Mouse (Mus musculus) liver, postnatal 0 days (tissue): ENCODE data around the gene AY761185. TPM values are rescaled to one million over a fixed set of nuclear protein-coding genes. Genes with fewer than 3 reads are reported as not detected.
"Not testable (repeated sequence)": the region's sequence is repeated elsewhere in the genome, so short reads cannot be mapped to it uniquely, and the experiment has no call there.

Experiments
- ATAC-seq: fragments of 200-750 bp; cut with Nextera tagmentation; 2 replicates; pipeline ENCODE4 v1.8.0; 2017; ENCODE audit warnings: mild to moderate bottlenecking, moderate library complexity
- DNase-seq: peaks from one replicate; pipeline ENCODE4 v3.0.0-alpha.2; 2016
- H3K27ac ChIP-seq: fragments of 300-500 bp; sonication (generic); 2 replicates; pipeline ENCODE4 v1.5.1; 2014; ENCODE audit warnings: antibody characterized with exemption, moderate library complexity, mild to moderate bottlenecking, low read depth
- H3K27me3 ChIP-seq: fragments of 300-500 bp; sonication (generic); 2 replicates; pipeline ENCODE4 v1.6.1; 2014; ENCODE audit warnings: low read length, control low read depth, mixed read lengths; ENCODE audit not compliant: insufficient read depth
- H3K36me3 ChIP-seq: fragments of 300-500 bp; sonication (generic); replicated peaks from 2 replicates; pipeline ENCODE4 v1.6.1; 2014; ENCODE audit warnings: mild to moderate bottlenecking, control low read depth, low read length, moderate library complexity, mixed read lengths; ENCODE audit not compliant: insufficient read depth
- H3K4me1 ChIP-seq: fragments of 300-500 bp; sonication (generic); 2 replicates; pipeline ENCODE4 v1.6.1; 2014; ENCODE audit warnings: antibody characterized with exemption, mild to moderate bottlenecking, control low read depth; ENCODE audit not compliant: insufficient read depth
- H3K4me2 ChIP-seq: fragments of 300-500 bp; sonication (generic); 2 replicates; pipeline ENCODE4 v1.6.1; 2014; ENCODE audit warnings: low read depth, mild to moderate bottlenecking, low read length, moderate library complexity, mixed read lengths
- H3K4me3 ChIP-seq: fragments of 300-500 bp; sonication (generic); 2 replicates; pipeline ENCODE4 v1.5.1; 2014; ENCODE audit warnings: low read depth, low read length
- H3K9ac ChIP-seq: fragments of 300-500 bp; sonication (generic); replicated peaks from 2 replicates; pipeline ENCODE4 v1.6.1; 2014; ENCODE audit warnings: mild to moderate bottlenecking, moderate library complexity
- H3K9me3 ChIP-seq: fragments of 300-500 bp; sonication (generic); 2 replicates; pipeline ENCODE4 v1.6.1; 2016; ENCODE audit warnings: mild to moderate bottlenecking, control low read depth, low read length, mixed read lengths
- CTCF ChIP-seq: sonication (generic); IDR thresholded peaks from 2 replicates; pipeline ENCODE4 v1.5.1; 2016; ENCODE audit warnings: antibody characterized with exemption, low read depth
- EP300 ChIP-seq: IDR thresholded peaks from 2 replicates; pipeline ENCODE4 v1.6.1; 2016; ENCODE audit warnings: antibody characterized with exemption, low read depth, mild to moderate bottlenecking
- WGBS: fragments of 180-500 bp; shearing (Covaris S2); extraction: QIAGEN DNeasy Blood & Tissue Kit; methylation state at CpG from one replicate; pipeline ENCODE4 v1.1.7; 2014; ENCODE audit not compliant: insufficient replicate concordance; 5-methylcytosine and 5-hydroxymethylcytosine counted together
- polyA plus RNA-seq: library from polyadenylated mRNA; unstranded; fragments of >200 nt; fragmentation: Nextera tagmentation; extraction: Ambion mirVana; gene quantifications from 2 replicates; pipeline ENCODE4 v1.2.1, GENCODE M21; 2015

AY761185 gene
- not detected in 2 replicates for polyA plus RNA-seq

DNA sequence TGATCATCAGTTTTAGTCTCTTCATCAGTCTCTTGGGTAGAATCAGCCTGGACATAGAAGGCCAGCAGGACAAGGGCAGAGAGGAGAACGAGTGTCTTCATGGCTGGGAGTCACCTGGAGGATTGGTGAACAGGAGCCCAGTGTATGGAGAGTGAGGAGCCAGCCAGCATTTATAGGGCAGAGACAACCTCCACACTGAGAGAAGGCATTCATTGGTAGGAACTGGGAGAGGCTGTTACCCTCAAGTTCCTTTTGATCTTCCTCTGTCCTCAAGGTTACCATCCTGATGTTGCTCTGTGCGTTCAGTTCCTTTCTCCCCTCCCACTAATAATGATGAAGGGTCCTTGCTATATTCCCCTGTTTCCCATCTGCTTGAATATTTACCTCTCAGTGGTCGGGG lies at the start of gene AY761185:
Gene AY761185 (minus strand): TSS at position 101 of the 400 bp plus-strand sequence.
- Histone ChIP-seq H3K9me3 (peaks cover 3% of the 10 kb centered on the region; the same call in 1 of the 2 replicates), H3K4me1 (no peaks in the 10 kb centered on the region), H3K4me2 (no peak within 1 kb of the TSS), H3K4me3 (no peak within 1 kb of the TSS), H3K9ac (no peak within 1 kb of the TSS), H3K27ac (no peak within 1 kb of the TSS), H3K27me3 (no peaks in the 10 kb centered on the region), H3K36me3 (no peaks in the 10 kb centered on the region)
- DNase-seq (no peak), ATAC-seq (no peak)
- WGBS, result 57% methylated on average over 3 of the region's 3 CpGs
- TF ChIP-seq EP300 (no peak), CTCF (no peak)

DNA sequence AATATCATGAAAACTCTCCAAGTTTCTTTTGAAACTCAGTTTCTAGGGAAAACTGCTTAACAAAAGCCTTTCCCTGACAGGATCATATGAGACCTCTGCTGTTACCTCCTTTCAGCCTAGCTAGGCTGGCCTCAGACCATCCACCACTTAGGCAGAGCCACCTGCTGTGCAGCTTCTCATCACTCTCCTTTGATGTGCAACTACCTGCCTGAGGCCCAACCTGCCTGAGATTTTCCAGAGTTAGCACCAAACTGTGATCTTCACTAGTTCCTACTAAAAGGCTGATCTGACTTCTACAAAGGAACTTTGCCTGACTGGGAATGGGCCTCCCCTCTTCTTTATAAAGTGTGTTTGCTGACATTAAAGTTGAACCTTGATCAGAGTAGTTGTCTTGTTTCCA lies 49.5 kb upstream of the AY761185 start:
- H3K4me2 ChIP-seq, H3K9me3 ChIP-seq, H3K9ac ChIP-seq, ATAC-seq, H3K27me3 ChIP-seq, H3K27ac ChIP-seq, DNase-seq, H3K4me1 ChIP-seq, H3K4me3 ChIP-seq, H3K36me3 ChIP-seq: not testable (repeated sequence)

DNA sequence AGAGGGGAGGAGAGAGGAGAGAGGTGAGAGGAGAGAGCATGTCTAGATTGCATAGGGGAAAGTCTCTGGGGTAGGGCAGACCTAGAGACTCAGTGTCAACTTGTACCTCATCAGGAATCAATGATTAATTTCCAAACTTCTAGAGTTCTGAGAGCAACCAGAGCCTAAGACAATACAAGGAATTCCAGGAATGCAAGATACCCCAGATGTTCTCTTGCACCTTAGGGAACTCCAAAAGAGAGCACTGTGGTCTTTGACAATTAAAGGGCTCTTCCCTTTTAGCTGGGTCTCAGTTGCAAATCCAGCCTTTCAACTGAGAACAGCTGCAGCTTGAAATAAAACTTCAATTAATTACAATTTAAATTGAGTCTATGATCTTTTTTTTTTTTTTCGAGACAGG lies 35.3 kb upstream of the AY761185 start:
- H3K9me3 ChIP-seq, result no peaks in the 10 kb centered on the region
- no peaks in the 10 kb centered on the region for H3K27me3 ChIP-seq
- H3K4me1 ChIP-seq, result no peaks in the 10 kb centered on the region
- TF ChIP-seq CTCF (no peak), EP300 (no peak)
- no peak overlapping the region for H3K27ac ChIP-seq
- ATAC-seq (no peak), DNase-seq (no peak)
- 44% methylated on average over 1 of the region's 1 CpGs for WGBS
- no peak overlapping the region for H3K9ac ChIP-seq
- H3K36me3 ChIP-seq, result no peaks in the 10 kb centered on the region
- H3K4me2 ChIP-seq, result no peak overlapping the region
- H3K4me3 ChIP-seq, result no peak overlapping the region

DNA sequence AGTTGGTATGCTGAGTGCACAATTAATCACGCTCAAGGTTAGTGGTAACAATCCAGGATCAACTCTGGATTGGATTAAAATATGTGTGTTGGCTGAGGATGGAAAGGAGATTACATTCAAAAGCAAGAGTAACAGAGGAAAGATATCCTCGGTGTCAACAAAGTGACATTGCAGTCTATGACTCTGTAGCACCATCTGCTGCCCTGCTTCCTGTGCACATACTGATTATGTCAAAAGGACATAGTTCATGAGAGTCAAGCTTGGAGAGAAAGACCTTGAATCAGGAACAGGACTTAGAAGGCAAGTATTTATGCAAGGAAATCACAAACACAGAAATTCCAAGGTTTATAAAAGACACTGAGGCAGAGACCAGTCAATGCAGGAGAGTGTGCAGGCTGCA lies 20.0 kb upstream of the AY761185 start:
- no peaks in the 10 kb centered on the region for H3K27me3 ChIP-seq
- no peaks in the 10 kb centered on the region for H3K36me3 ChIP-seq
- H3K27ac ChIP-seq, result no peak overlapping the region
- ATAC-seq (no peak), DNase-seq (no peak)
- TF ChIP-seq CTCF (no peak), EP300 (no peak)
- WGBS, result 65% methylated on average over 2 of the region's 2 CpGs
- H3K9me3 ChIP-seq, result no peaks in the 10 kb centered on the region
- no peak overlapping the region for H3K4me3 ChIP-seq
- no peak overlapping the region for H3K4me2 ChIP-seq
- H3K4me1 ChIP-seq, result no peaks in the 10 kb centered on the region
- H3K9ac ChIP-seq, result no peak overlapping the region

DNA sequence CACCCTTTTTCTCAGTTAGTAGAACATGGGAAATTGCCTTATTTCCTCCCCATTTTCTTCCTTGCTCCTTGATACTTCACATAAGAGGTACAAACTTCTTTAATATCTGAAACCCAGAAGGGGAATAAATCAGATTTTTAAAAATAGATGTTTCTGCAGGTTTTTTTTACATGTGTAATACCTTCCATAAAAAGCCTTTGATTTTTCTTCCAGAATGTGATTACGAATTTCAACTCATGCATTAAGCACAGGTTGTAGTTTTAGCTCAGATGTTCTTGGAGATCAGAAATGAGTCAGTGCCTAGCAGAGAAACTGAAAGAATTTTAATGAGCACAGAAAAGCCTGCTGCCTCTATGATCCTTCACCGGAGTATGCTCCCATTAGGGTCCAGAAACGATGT lies 22.5 kb downstream of the AY761185 start, which contains the start of gene Gm6040:
Gene Gm6040 (minus strand): TSS at position 101 of the 400 bp plus-strand sequence.
- DNase-seq (no peak), ATAC-seq (no peak)
- 71% methylated on average over 3 of the region's 3 CpGs for WGBS
- H3K4me1 ChIP-seq, result no peaks in the 10 kb centered on the region
- no peak within 1 kb of the TSS for H3K4me2 ChIP-seq
- H3K27ac ChIP-seq, result no peak within 1 kb of the TSS
- no peak within 1 kb of the TSS for H3K4me3 ChIP-seq
- H3K27me3 ChIP-seq, result no peaks in the 10 kb centered on the region
- no peak within 1 kb of the TSS for H3K9ac ChIP-seq
- no peaks in the 10 kb centered on the region for H3K36me3 ChIP-seq
- TF ChIP-seq EP300, result no peak
- TF ChIP-seq CTCF, result no peak
- no peaks in the 10 kb centered on the region for H3K9me3 ChIP-seq

- Histone ChIP-seq H3K4me3 (no peak overlapping the region), H3K27me3 (no peaks in the 10 kb centered on the region), H3K4me2 (no peak overlapping the region), H3K27ac (no peak overlapping the region), H3K4me1 (no peaks in the 10 kb centered on the region), H3K9ac (no peak overlapping the region), H3K36me3 (no peaks in the 10 kb centered on the region), H3K9me3 (no peaks in the 10 kb centered on the region; the same call in 1 of the 2 replicates)
- DNase-seq, result no peak
- ATAC-seq, result no peak
- 57% methylated on average over 1 of the region's 1 CpGs for WGBS
- TF ChIP-seq EP300 (no peak), CTCF (no peak)
Measured at GRCm38 (mm10) chr8:20912288-20912687, 32.2 kb downstream of the AY761185 start.

DNA sequence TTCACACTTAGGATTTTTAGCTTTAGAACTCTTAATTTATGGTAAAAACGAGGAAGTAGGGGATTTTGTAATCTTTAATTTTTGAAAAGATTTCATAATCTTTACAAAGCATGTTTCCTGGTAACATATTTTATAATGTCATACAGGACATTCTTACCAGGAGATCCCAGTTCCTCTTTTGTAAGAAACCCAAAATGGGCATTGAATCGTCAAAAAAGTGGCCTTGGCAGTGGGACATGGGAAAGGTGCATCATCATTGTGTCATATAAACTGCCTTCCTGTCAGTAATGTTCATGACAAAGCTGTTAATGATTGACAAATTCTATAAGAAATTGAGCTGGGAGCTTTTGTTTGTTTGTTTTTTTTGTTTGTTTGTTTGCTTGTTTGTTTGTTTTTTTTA lies 36.3 kb downstream of the AY761185 start:
- H3K27me3 ChIP-seq, result no peaks in the 10 kb centered on the region

More for the DNA sequence above, 36.3 kb downstream of the AY761185 start:
- ATAC-seq (no peak), DNase-seq (no peak)
- H3K9me3 ChIP-seq, result no peaks in the 10 kb centered on the region; the same call in 1 of the 2 replicates
- H3K4me1 ChIP-seq, result no peaks in the 10 kb centered on the region
- TF ChIP-seq EP300, result no peak
- TF ChIP-seq CTCF, result no peak
- no peak overlapping the region for H3K27ac ChIP-seq
- no peaks in the 10 kb centered on the region for H3K36me3 ChIP-seq
- H3K4me2 ChIP-seq, result no peak overlapping the region
- no peak overlapping the region for H3K9ac ChIP-seq
- no peak overlapping the region for H3K4me3 ChIP-seq
- WGBS, result 39% methylated on average over 2 of the region's 2 CpGs
